Comparison of ENCODE assay signal across 19 mouse cellular contexts in genomic region chr1:51591886-51592285, GRCm38 (mm10).
DNase-seq lines count a peak whose midpoint lies in the region; TF ChIP-seq lines count a peak whose summit lies in the region.
"Had no signal": no experiment of that assay in that cellular context is flagged by ENCODE, and none has a peak within 500 bp of the region (broad histone marks: within the 10 kb centered on the region; RNA-seq: fewer than 3 reads in every experiment).

No protein-coding gene starts in this region.

- H3K27ac ChIP-seq in thymus, adult 2 months (ENCODE audit: control insufficient read depth, insufficient read depth, low read length) = peak overlapping the region; percentile 33
- H3K27ac ChIP-seq: embryonic facial prominence, embryonic 10.5 days; embryonic facial prominence, embryonic 12.5 days; forebrain, embryonic 13.5 days; forebrain, embryonic 15.5 days had no signal

- no peak for DNase-seq in thymus, adult 2 months
- no peak for DNase-seq in thymus, postnatal 14 days
- DNase-seq in retina, embryonic 14.5 days (ENCODE audit: low spot score) = peak; percentile 15
- DNase-seq in kidney, adult 9 months = no peak
- DNase-seq in left cerebral cortex, adult 11 months (ENCODE audit: low spot score) = no peak
- DNase-seq: adrenal gland, adult 2 months; adrenal gland, postnatal 10 days; adrenal gland, postnatal 25 days; cerebellum, adult 11 months; cerebellum, adult 18-20 months; cerebellum, adult 8-10 months; cerebellum, adult 9-11 months; cerebellum, postnatal 14 days; cerebellum, postnatal 36 days; forebrain, postnatal 0 days had no signal

- H3K36me3 ChIP-seq in thymus, adult 2 months (ENCODE audit: control insufficient read depth, insufficient read depth, low read length) = no peaks in the 10 kb centered on the region
- H3K36me3 ChIP-seq: embryonic facial prominence, embryonic 10.5 days; embryonic facial prominence, embryonic 12.5 days; forebrain, embryonic 15.5 days had no signal

- TF ChIP-seq CTCF in thymus, adult 2 months (IDR thresholded peaks at IDR 0.05; ENCODE audit: borderline replicate concordance, control insufficient read depth, extremely low read depth, insufficient read depth, low read length, poor library complexity) = no peak

- peaks cover 31% of the 10 kb centered on the region for H3K4me1 ChIP-seq in thymus, adult 2 months (replicated peaks; ENCODE audit: control insufficient read depth, insufficient read depth, low read length)
- H3K4me1 ChIP-seq: embryonic facial prominence, embryonic 12.5 days; forebrain, embryonic 15.5 days had no signal

- WGBS in thymus, adult 2 months = 62% methylated on average over 4 of the region's 4 CpGs

- TF ChIP-seq POLR2A in thymus, adult 2 months (IDR thresholded peaks at IDR 0.05; ENCODE audit: control insufficient read depth, extremely low read depth, insufficient read depth, low read length, poor library complexity) = no peak

- no peaks in the 10 kb centered on the region for H3K27me3 ChIP-seq in thymus, adult 2 months (ENCODE audit: control insufficient read depth, insufficient read depth, low read length)
- H3K27me3 ChIP-seq: embryonic facial prominence, embryonic 12.5 days; forebrain, embryonic 13.5 days; forebrain, embryonic 15.5 days had no signal

- no peak overlapping the region for H3K4me3 ChIP-seq in thymus, adult 2 months (ENCODE audit: control insufficient read depth, insufficient read depth, low read length)
- H3K4me3 ChIP-seq: embryonic facial prominence, embryonic 10.5 days; embryonic facial prominence, embryonic 12.5 days; forebrain, embryonic 13.5 days; forebrain, embryonic 15.5 days had no signal
